Comparison of ENCODE assay signal across 7 mouse cellular contexts in genomic region chr7:118242309-118242708, GRCm38 (mm10). TPM values are rescaled to one million over a fixed set of nuclear protein-coding genes. Genes with fewer than 3 reads are reported as not detected.
A peak's percentile ranks its signal among the peaks of the same experiment; 100 is the strongest.
DNase-seq lines count a peak whose midpoint lies in the region; ATAC-seq and TF ChIP-seq lines count a peak whose summit lies in the region.

No protein-coding gene starts in this region.

- no peak for TF ChIP-seq CTCF in embryonic fibroblast, embryonic 13.5 days (IDR thresholded peaks at IDR 0.05; ENCODE audit: borderline replicate concordance, insufficient read depth, low read length)
- TF ChIP-seq CTCF in small intestine, adult 2 months (IDR thresholded peaks at IDR 0.05; ENCODE audit: extremely low read depth, insufficient read length, insufficient replicate concordance, low read depth, low read length) = no peak

- H3K27ac ChIP-seq in lung, embryonic 15.5 days = peak overlapping the region; percentile 97; the same call in 1 of the 2 replicates
- H3K27ac ChIP-seq in embryonic fibroblast, embryonic 13.5 days (ENCODE audit: insufficient read depth, low read length) = peak overlapping the region; percentile 88
- H3K27ac ChIP-seq in limb, embryonic 11.5 days (replicated peaks; ENCODE audit: low read depth, low read length) = no peak overlapping the region
- H3K27ac ChIP-seq in small intestine, adult 2 months (ENCODE audit: insufficient read depth, low read depth, low read length) = peak overlapping the region; percentile 93; the same call in 1 of the 2 replicates

- no peaks in the 10 kb centered on the region for H3K36me3 ChIP-seq in lung, embryonic 15.5 days
- no peaks in the 10 kb centered on the region for H3K36me3 ChIP-seq in limb, embryonic 11.5 days (ENCODE audit: control insufficient read depth, insufficient read depth, low read length)
- no peaks in the 10 kb centered on the region for H3K36me3 ChIP-seq in small intestine, adult 2 months (ENCODE audit: control insufficient read depth, insufficient read depth, low read length)

- no peak for DNase-seq in lung, postnatal 25 days (ENCODE audit: low spot score)
- no peak for DNase-seq in limb, embryonic 11.5 days (ENCODE audit: low spot score)
- DNase-seq in right cerebral cortex, postnatal 14 days = no peak
- DNase-seq in thymus, postnatal 14 days = no peak

- no peaks in the 10 kb centered on the region for H3K9me3 ChIP-seq in lung, embryonic 15.5 days
- H3K9me3 ChIP-seq in limb, embryonic 11.5 days (ENCODE audit: control insufficient read depth, low read length) = no peaks in the 10 kb centered on the region; the same call in 1 of the 2 replicates

- TF ChIP-seq POLR2A in embryonic fibroblast, embryonic 13.5 days (IDR thresholded peaks at IDR 0.05; ENCODE audit: low read depth, low read length) = no peak
- no peak for TF ChIP-seq POLR2A in small intestine, adult 2 months (IDR thresholded peaks at IDR 0.05; ENCODE audit: low read depth, low read length)

- H3K9ac ChIP-seq in lung, embryonic 15.5 days = peak overlapping the region; percentile 88
- H3K9ac ChIP-seq in limb, embryonic 11.5 days (ENCODE audit: low read length) = peak overlapping the region; percentile 93

- peak overlapping the region; percentile 58 for H3K4me2 ChIP-seq in lung, embryonic 15.5 days
- peak overlapping the region; percentile 73 for H3K4me2 ChIP-seq in limb, embryonic 11.5 days (ENCODE audit: low read depth, severe bottlenecking)

- no peaks in the 10 kb centered on the region for H3K27me3 ChIP-seq in lung, embryonic 15.5 days
- no peaks in the 10 kb centered on the region for H3K27me3 ChIP-seq in limb, embryonic 11.5 days (ENCODE audit: control insufficient read depth, insufficient read depth, low read length)
- no peaks in the 10 kb centered on the region for H3K27me3 ChIP-seq in small intestine, adult 2 months (ENCODE audit: control insufficient read depth, insufficient read depth, low read length)

- peak overlapping the region; percentile 90 for H3K4me3 ChIP-seq in lung, embryonic 15.5 days
- peak overlapping the region; percentile 90 for H3K4me3 ChIP-seq in embryonic fibroblast, embryonic 13.5 days (ENCODE audit: insufficient read depth, low read length)
- peak overlapping the region; percentile 93 for H3K4me3 ChIP-seq in limb, embryonic 11.5 days (ENCODE audit: low read depth, low read length)
- peak overlapping the region; percentile 99; the same call in 1 of the 2 replicates for H3K4me3 ChIP-seq in small intestine, adult 2 months (ENCODE audit: low read depth, low read length)

- ATAC-seq in lung, embryonic 15.5 days (ENCODE audit: borderline replicate concordance, extremely low read depth, low FRiP score, low TSS enrichment) = no peak
- ATAC-seq in limb, embryonic 11.5 days (ENCODE audit: insufficient number of reproducible peaks, low FRiP score, low TSS enrichment, low read depth) = no peak

- peaks cover 11% of the 10 kb centered on the region for H3K4me1 ChIP-seq in lung, embryonic 15.5 days
- H3K4me1 ChIP-seq in embryonic fibroblast, embryonic 13.5 days (ENCODE audit: control insufficient read depth, insufficient read depth, low read length) = no peaks in the 10 kb centered on the region
- H3K4me1 ChIP-seq in limb, embryonic 11.5 days (ENCODE audit: control insufficient read depth, insufficient read depth, low read length) = peaks cover 6% of the 10 kb centered on the region; the same call in 1 of the 2 replicates
- peaks cover 5% of the 10 kb centered on the region for H3K4me1 ChIP-seq in small intestine, adult 2 months (ENCODE audit: control insufficient read depth, insufficient read depth, insufficient read length, low read length)

- 11% methylated on average over 6 of the region's 6 CpGs for WGBS in lung, embryonic 15.5 days
- 26% methylated on average over 6 of the region's 6 CpGs for WGBS in limb, embryonic 11.5 days
- 5% methylated on average over 6 of the region's 6 CpGs for WGBS in small intestine, adult 2 months

RNA-seq across cellular contexts. Expression of gene Smg1, which starts 1.2 kb away (rescaled TPM):
- 18.6 and 21.8 TPM in 2 replicates for polyA plus RNA-seq in lung, embryonic 15.5 days (2015; fragmentation: Nextera tagmentation; extraction: Ambion mirVana)
- polyA plus RNA-seq in embryonic fibroblast, embryonic 13.5 days (2011; ENCODE audit: insufficient read length, low read depth, missing spikeins) = 53.1 and 56.8 TPM in 2 replicates
- 20.4 and 20.9 TPM in 2 replicates for polyA plus RNA-seq in limb, embryonic 11.5 days (2014; fragmentation: Nextera tagmentation; extraction: Ambion mirVana)
- polyA plus RNA-seq in small intestine, adult 2 months (2012; rRNA removed) = 20.1 and 38.3 TPM in 2 replicates
